Mouse (Mus musculus): Measurements from ENCODE around the gene Tbc1d17. TPM values are rescaled to one million over a fixed set of nuclear protein-coding genes. Genes with fewer than 3 reads are reported as not detected.

The Tbc1d17 gene
- polyA plus RNA-seq, 1 experiment from 2014 or later = 73.6 TPM

- H3K36me3 ChIP-seq (ENCODE audit: control insufficient read depth, insufficient read depth, low read length) = peaks cover 17% of the 10 kb centered on the region; the same call in 1 of the 2 replicates
- 0 out of 2 replicates have a peak overlapping the region, but pooled peaks have one; percentile 98 for H3K27ac ChIP-seq (ENCODE audit: low read length)
- no peaks in the 10 kb centered on the region for H3K27me3 ChIP-seq (replicated peaks; ENCODE audit: control insufficient read depth, insufficient read depth, low read length)
- H3K9ac ChIP-seq (ENCODE audit: low read depth, low read length) = peak overlapping the region; percentile 95
- no peaks in the 10 kb centered on the region for H3K9me3 ChIP-seq (ENCODE audit: control insufficient read depth, low read length)
- 32% methylated on average over 14 of the region's 14 CpGs for WGBS
- H3K4me1 ChIP-seq (ENCODE audit: control insufficient read depth, insufficient read depth, low read length) = peaks cover 32% of the 10 kb centered on the region
- peak overlapping the region; percentile 53 for H3K4me2 ChIP-seq (ENCODE audit: low read depth, low read length)
- H3K4me3 ChIP-seq (ENCODE audit: low read length) = peak overlapping the region; percentile 82
- ATAC-seq = peak; percentile 0; the same call in 1 of the 2 replicates
Observed at GRCm38 (mm10) chr7:44814952-44815553, 33.8 kb downstream of the Tbc1d17 start.

GRCm38 (mm10) chr7:44814423-44814822, 34.5 kb downstream of the Tbc1d17 start:
- peaks cover 17% of the 10 kb centered on the region; the same call in 1 of the 2 replicates for H3K36me3 ChIP-seq (ENCODE audit: control insufficient read depth, insufficient read depth, low read length)
- H3K4me1 ChIP-seq (ENCODE audit: control insufficient read depth, insufficient read depth, low read length) = peaks cover 26% of the 10 kb centered on the region
- no peak overlapping the region for H3K4me3 ChIP-seq (ENCODE audit: low read length)
- H3K27me3 ChIP-seq (replicated peaks; ENCODE audit: control insufficient read depth, insufficient read depth, low read length) = no peaks in the 10 kb centered on the region
- 86% methylated on average over 4 of the region's 4 CpGs for WGBS
- no peak for ATAC-seq
- no peak overlapping the region for H3K9ac ChIP-seq (ENCODE audit: low read depth, low read length)
- no peaks in the 10 kb centered on the region for H3K9me3 ChIP-seq (ENCODE audit: control insufficient read depth, low read length)
- no peak overlapping the region for H3K4me2 ChIP-seq (ENCODE audit: low read depth, low read length)
- no peak overlapping the region for H3K27ac ChIP-seq (ENCODE audit: low read length)

GRCm38 (mm10) chr7:44813985-44814384, 34.9 kb downstream of the Tbc1d17 start:
- H3K4me2 ChIP-seq (ENCODE audit: low read depth, low read length) = no peak overlapping the region
- H3K9ac ChIP-seq (ENCODE audit: low read depth, low read length) = no peak overlapping the region
- peaks cover 17% of the 10 kb centered on the region; the same call in 1 of the 2 replicates for H3K36me3 ChIP-seq (ENCODE audit: control insufficient read depth, insufficient read depth, low read length)
- no peaks in the 10 kb centered on the region for H3K9me3 ChIP-seq (ENCODE audit: control insufficient read depth, low read length)
- peaks cover 21% of the 10 kb centered on the region for H3K4me1 ChIP-seq (ENCODE audit: control insufficient read depth, insufficient read depth, low read length)
- no peak overlapping the region for H3K4me3 ChIP-seq (ENCODE audit: low read length)
- ATAC-seq = no peak
- H3K27me3 ChIP-seq (replicated peaks; ENCODE audit: control insufficient read depth, insufficient read depth, low read length) = no peaks in the 10 kb centered on the region
- WGBS = 91% methylated on average over 3 of the region's 3 CpGs
- H3K27ac ChIP-seq (ENCODE audit: low read length) = no peak overlapping the region

GRCm38 (mm10) chr7:44812651-44813325, 36.1 kb downstream of the Tbc1d17 start:
- no peaks in the 10 kb centered on the region for H3K27me3 ChIP-seq (replicated peaks; ENCODE audit: control insufficient read depth, insufficient read depth, low read length)
- H3K27ac ChIP-seq (ENCODE audit: low read length) = no peak overlapping the region
- H3K36me3 ChIP-seq (ENCODE audit: control insufficient read depth, insufficient read depth, low read length) = peaks cover 17% of the 10 kb centered on the region; the same call in 1 of the 2 replicates
- no peaks in the 10 kb centered on the region for H3K9me3 ChIP-seq (ENCODE audit: control insufficient read depth, low read length)
- H3K9ac ChIP-seq (ENCODE audit: low read depth, low read length) = no peak overlapping the region; the same call in 1 of the 2 replicates
- peaks cover 10% of the 10 kb centered on the region for H3K4me1 ChIP-seq (ENCODE audit: control insufficient read depth, insufficient read depth, low read length)
- 93% methylated on average over 20 of the region's 20 CpGs for WGBS
- H3K4me2 ChIP-seq (ENCODE audit: low read depth, low read length) = no peak overlapping the region
- no peak overlapping the region for H3K4me3 ChIP-seq (ENCODE audit: low read length)
- no peak for ATAC-seq

- ATAC-seq = no peak
- Histone ChIP-seq H3K27ac (ENCODE audit: low read length) (no peak overlapping the region), H3K4me2 (ENCODE audit: low read depth, low read length) (no peak overlapping the region), H3K4me1 (ENCODE audit: control insufficient read depth, insufficient read depth, low read length) (peaks cover 6% of the 10 kb centered on the region), H3K4me3 (ENCODE audit: low read length) (no peak overlapping the region), H3K9ac (ENCODE audit: low read depth, low read length) (no peak overlapping the region), H3K27me3 (replicated peaks; ENCODE audit: control insufficient read depth, insufficient read depth, low read length) (no peaks in the 10 kb centered on the region), H3K9me3 (ENCODE audit: control insufficient read depth, low read length) (no peaks in the 10 kb centered on the region), H3K36me3 (ENCODE audit: control insufficient read depth, insufficient read depth, low read length) (peaks cover 17% of the 10 kb centered on the region; the same call in 1 of the 2 replicates)
- WGBS = 87% methylated on average over 7 of the region's 7 CpGs
Observed at GRCm38 (mm10) chr7:44810819-44811557, 37.9 kb downstream of the Tbc1d17 start.

- H3K4me3 ChIP-seq (ENCODE audit: low read length) = no peak overlapping the region
- H3K4me2 ChIP-seq (ENCODE audit: low read depth, low read length) = no peak overlapping the region
- no peak overlapping the region for H3K9ac ChIP-seq (ENCODE audit: low read depth, low read length)
- H3K9me3 ChIP-seq (ENCODE audit: control insufficient read depth, low read length) = no peaks in the 10 kb centered on the region
- no peak overlapping the region for H3K27ac ChIP-seq (ENCODE audit: low read length)
- no peak for ATAC-seq
- H3K4me1 ChIP-seq (ENCODE audit: control insufficient read depth, insufficient read depth, low read length) = peaks cover 6% of the 10 kb centered on the region
- WGBS = 83% methylated on average over 4 of the region's 4 CpGs
- H3K36me3 ChIP-seq (ENCODE audit: control insufficient read depth, insufficient read depth, low read length) = peaks cover 17% of the 10 kb centered on the region; the same call in 1 of the 2 replicates
- H3K27me3 ChIP-seq (replicated peaks; ENCODE audit: control insufficient read depth, insufficient read depth, low read length) = no peaks in the 10 kb centered on the region
Observed at GRCm38 (mm10) chr7:44810365-44810764, 38.5 kb downstream of the Tbc1d17 start.

GRCm38 (mm10) chr7:44809466-44809865, 39.4 kb downstream of the Tbc1d17 start:
- Histone ChIP-seq H3K27ac (ENCODE audit: low read length) (no peak overlapping the region), H3K27me3 (replicated peaks; ENCODE audit: control insufficient read depth, insufficient read depth, low read length) (no peaks in the 10 kb centered on the region), H3K36me3 (ENCODE audit: control insufficient read depth, insufficient read depth, low read length) (peaks cover 17% of the 10 kb centered on the region; the same call in 1 of the 2 replicates), H3K9ac (ENCODE audit: low read depth, low read length) (no peak overlapping the region), H3K4me1 (ENCODE audit: control insufficient read depth, insufficient read depth, low read length) (no peaks in the 10 kb centered on the region), H3K4me3 (ENCODE audit: low read length) (no peak overlapping the region), H3K9me3 (ENCODE audit: control insufficient read depth, low read length) (no peaks in the 10 kb centered on the region), H3K4me2 (ENCODE audit: low read depth, low read length) (no peak overlapping the region)
- no peak for ATAC-seq
- WGBS = 97% methylated on average over 3 of the region's 3 CpGs

- Histone ChIP-seq H3K36me3 (ENCODE audit: control insufficient read depth, insufficient read depth, low read length) (peaks cover 17% of the 10 kb centered on the region; the same call in 1 of the 2 replicates), H3K4me2 (ENCODE audit: low read depth, low read length) (no peak overlapping the region), H3K9me3 (ENCODE audit: control insufficient read depth, low read length) (no peaks in the 10 kb centered on the region), H3K4me1 (ENCODE audit: control insufficient read depth, insufficient read depth, low read length) (no peaks in the 10 kb centered on the region), H3K27me3 (replicated peaks; ENCODE audit: control insufficient read depth, insufficient read depth, low read length) (no peaks in the 10 kb centered on the region), H3K9ac (ENCODE audit: low read depth, low read length) (no peak overlapping the region), H3K4me3 (ENCODE audit: low read length) (no peak overlapping the region), H3K27ac (ENCODE audit: low read length) (no peak overlapping the region)
- ATAC-seq = no peak
- 87% methylated on average over 2 of the region's 2 CpGs for WGBS
Observed at GRCm38 (mm10) chr7:44808927-44809326, 40.0 kb downstream of the Tbc1d17 start.

GRCm38 (mm10) chr7:44792781-44793180, 56.1 kb downstream of the Tbc1d17 start:
- Histone ChIP-seq H3K4me3 (ENCODE audit: low read length) (no peak overlapping the region), H3K4me1 (ENCODE audit: control insufficient read depth, insufficient read depth, low read length) (no peaks in the 10 kb centered on the region), H3K9ac (ENCODE audit: low read depth, low read length) (no peak overlapping the region), H3K9me3 (ENCODE audit: control insufficient read depth, low read length) (no peaks in the 10 kb centered on the region), H3K36me3 (ENCODE audit: control insufficient read depth, insufficient read depth, low read length) (no peaks in the 10 kb centered on the region), H3K27me3 (replicated peaks; ENCODE audit: control insufficient read depth, insufficient read depth, low read length) (no peaks in the 10 kb centered on the region), H3K4me2 (ENCODE audit: low read depth, low read length) (no peak overlapping the region), H3K27ac (ENCODE audit: low read length) (no peak overlapping the region)
- 82% methylated on average over 6 of the region's 6 CpGs for WGBS
- no peak for ATAC-seq

All from intestine, embryonic 16.5 days (tissue).